Mouse (Mus musculus) brain, embryonic 14.5 days (tissue): ENCODE data around the gene Nek2.

Experiments used
- CTCF ChIP-seq: fragments of 200-500 bp; IDR thresholded peaks from 2 replicates; pipeline ENCODE4 v1.5.1; 2012; ENCODE audit warnings: inconsistent platforms, mild to moderate bottlenecking, moderate library complexity, borderline replicate concordance; ENCODE audit not compliant: insufficient read depth, insufficient read length; ENCODE audit errors: extremely low read depth
- POLR2A ChIP-seq: fragments of 200-500 bp; IDR thresholded peaks from 2 replicates; pipeline ENCODE4 v1.6.1; 2012; ENCODE audit warnings: mild to moderate bottlenecking, inconsistent platforms, borderline replicate concordance; ENCODE audit not compliant: poor library complexity, insufficient read depth, insufficient read length, severe bottlenecking; ENCODE audit errors: extremely low read depth

DNA sequence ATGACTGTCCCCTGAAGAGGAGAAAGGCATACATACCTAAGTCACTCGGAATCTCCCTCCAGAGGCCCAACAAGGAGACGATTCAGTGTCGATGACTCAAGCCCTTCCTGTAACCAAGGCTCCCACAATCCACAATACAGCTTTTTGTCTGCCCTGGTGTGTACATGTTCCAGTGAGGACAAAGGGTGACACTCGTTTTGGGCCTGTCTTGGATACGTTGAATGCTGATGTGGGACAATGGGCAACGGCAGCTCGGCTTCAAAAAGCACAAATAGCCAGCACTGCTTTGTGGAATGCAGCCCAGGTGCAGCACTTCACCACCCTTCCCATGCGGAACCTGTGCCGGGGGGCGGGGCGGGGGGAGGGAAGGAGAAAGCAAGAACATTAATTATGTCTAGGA lies 36.1 kb upstream of the Nek2 start:
- no peak for TF ChIP-seq CTCF
- TF ChIP-seq POLR2A = no peak
